Mouse (Mus musculus): ENCODE results near the gene Gm10340. TPM values are rescaled to one million over a fixed set of nuclear protein-coding genes. Genes with fewer than 3 reads are reported as not detected.
A peak's percentile ranks its signal among the peaks of the same experiment; 100 is the strongest.
"Not testable (repeated sequence)": the region's sequence is repeated elsewhere in the genome, so short reads cannot be mapped to it uniquely, and the experiment has no call there.

Gene Gm10340
- not detected in 2 replicates for polyA plus RNA-seq (2016; fragmentation: Nextera tagmentation; extraction: Ambion mirVana)

DNA sequence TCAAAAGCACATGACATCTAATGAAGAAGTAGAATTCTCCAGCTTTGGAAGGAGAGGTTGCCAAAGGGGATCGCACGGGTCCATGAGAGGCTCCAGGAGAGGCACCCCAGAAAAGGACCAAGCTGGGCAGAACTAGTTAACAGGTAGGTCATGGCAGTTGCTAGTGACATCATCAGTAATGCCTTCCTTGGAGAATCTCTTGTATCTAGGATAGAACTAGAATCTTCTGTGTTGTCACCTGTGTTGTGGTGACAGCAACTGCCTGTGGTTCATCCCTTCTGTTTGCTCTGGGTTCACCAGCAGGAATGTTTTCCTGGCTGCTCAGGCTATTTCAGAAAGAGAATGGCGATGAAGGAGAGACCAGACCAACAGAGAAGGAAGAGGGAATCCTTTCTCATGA is at the start of gene Gm10340:
Gm10340 (plus strand) TSS at position 301 of the 400 bp plus-strand sequence.
- not testable (repeated sequence) for H3K36me3 ChIP-seq (replicated peaks); H3K27me3 ChIP-seq (replicated peaks; ENCODE audit: low read depth, poor library complexity, severe bottlenecking)

DNA sequence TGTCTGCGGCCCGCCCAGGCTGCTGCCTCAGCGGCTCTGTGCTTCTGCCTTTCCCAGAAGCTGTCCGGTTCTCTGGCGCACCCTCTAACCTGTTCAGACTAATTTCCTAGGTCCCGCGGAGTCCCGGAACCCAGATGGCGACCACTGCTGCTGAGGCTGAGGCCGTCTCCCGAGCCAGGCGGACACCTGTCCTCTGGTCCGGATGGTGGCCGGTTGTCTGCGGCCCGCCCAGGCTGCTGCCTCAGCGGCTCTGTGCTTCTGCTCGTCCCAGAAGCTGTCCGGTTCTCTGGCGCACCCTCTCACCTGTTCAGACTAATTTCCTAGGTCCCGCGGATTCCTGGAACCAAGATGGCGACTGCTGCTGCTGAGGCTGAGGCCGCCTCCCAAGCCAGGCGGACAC is 17.7 kb upstream of the Gm10340 start:
- H3K27ac ChIP-seq (replicated peaks); H3K27me3 ChIP-seq (replicated peaks; ENCODE audit: low read depth, poor library complexity, severe bottlenecking); H3K36me3 ChIP-seq (replicated peaks); H3K9me3 ChIP-seq; H3K4me1 ChIP-seq; H3K4me3 ChIP-seq: not testable (repeated sequence)
- peak; percentile 0 for DNase-seq (ENCODE audit: low spot score)
- 94% methylated on average over 23 of the region's 25 CpGs for WGBS

More for the DNA sequence above, at the start of gene Gm10340:
- H3K4me1 ChIP-seq; H3K9me3 ChIP-seq; H3K27ac ChIP-seq (replicated peaks); DNase-seq (ENCODE audit: low spot score); H3K4me3 ChIP-seq: not testable (repeated sequence)
- 84% methylated on average over 2 of the region's 3 CpGs for WGBS

DNA sequence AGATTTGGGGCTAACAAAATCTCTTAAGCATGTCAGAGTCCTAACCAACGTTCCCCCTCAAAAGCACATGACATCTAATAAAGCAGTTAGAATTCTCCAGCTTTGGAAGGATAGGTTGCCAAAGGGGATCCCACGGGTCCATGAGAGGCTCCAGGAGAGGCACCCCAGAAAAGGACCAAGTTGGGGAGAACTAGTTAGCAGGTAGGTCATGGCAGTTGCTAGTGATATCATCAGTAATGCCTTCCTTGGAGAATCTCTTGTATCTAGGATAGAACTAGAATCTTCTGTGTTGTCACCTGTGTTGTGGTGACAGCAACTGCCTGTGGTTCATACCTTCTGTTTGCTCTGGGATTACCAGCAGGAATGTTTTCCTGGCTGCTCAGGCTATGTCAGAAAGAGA is 54.2 kb downstream of the Gm10340 start, which contains the start of gene Gm5795:
Gm5795 (plus strand) TSS at position 301 of the 400 bp plus-strand sequence.
- H3K9me3 ChIP-seq; DNase-seq (ENCODE audit: low spot score): not testable (repeated sequence)
- no CpG with 5 or more reads among the region's 2 CpGs for WGBS

More for the DNA sequence above, 54.2 kb downstream of the Gm10340 start, which contains the start of gene Gm5795:
- not testable (repeated sequence) for H3K36me3 ChIP-seq (replicated peaks); H3K27me3 ChIP-seq (replicated peaks; ENCODE audit: low read depth, poor library complexity, severe bottlenecking); H3K4me3 ChIP-seq; H3K4me1 ChIP-seq; H3K27ac ChIP-seq (replicated peaks)

Other genes with a start within 250 kb of the Gm10340 start
- gene Gm2888, start 104.0 kb upstream of the Gm10340 start, polyA plus RNA-seq (2016; fragmentation: Nextera tagmentation; extraction: Ambion mirVana), result not detected in 2 replicates
- gene Gm2897, start 84.7 kb upstream of the Gm10340 start, polyA plus RNA-seq (2016; fragmentation: Nextera tagmentation; extraction: Ambion mirVana), result 3.2 and 3.6 TPM in 2 replicates
- not detected in 2 replicates for gene Gm5795, start 54.3 kb downstream of the Gm10340 start, polyA plus RNA-seq (2016; fragmentation: Nextera tagmentation; extraction: Ambion mirVana)
- 13.9 and 14.6 TPM in 2 replicates for gene D830030K20Rik, start 74.5 kb downstream of the Gm10340 start, polyA plus RNA-seq (2016; fragmentation: Nextera tagmentation; extraction: Ambion mirVana)
- gene Gm2956, start 198.6 kb downstream of the Gm10340 start, polyA plus RNA-seq (2016; fragmentation: Nextera tagmentation; extraction: Ambion mirVana), result not detected in 2 replicates